Mouse (Mus musculus): Measurements from ENCODE around the gene Bbip1. TPM values are rescaled to one million over a fixed set of nuclear protein-coding genes. Genes with fewer than 3 reads are reported as not detected.
"Not testable (repeated sequence)": the region's sequence is repeated elsewhere in the genome, so short reads cannot be mapped to it uniquely, and the experiment has no call there.

Bbip1 gene
- total RNA-seq, 1 experiment from 2014 or later = 42.3 TPM

- no peak for ATAC-seq (replicated peaks; ENCODE audit: insufficient number of reproducible peaks, low FRiP score, low TSS enrichment, poor library complexity, severe bottlenecking)
These were observed 11.4 kb downstream of the Bbip1 start for GRCm38 (mm10) chr19:53933050-53933449.

- no peak for ATAC-seq (replicated peaks; ENCODE audit: insufficient number of reproducible peaks, low FRiP score, low TSS enrichment, poor library complexity, severe bottlenecking)
These were observed 15.2 kb downstream of the Bbip1 start for GRCm38 (mm10) chr19:53929218-53929617.

GRCm38 (mm10) chr19:53926705-53927104 lies 17.7 kb downstream of the Bbip1 start:
- ATAC-seq (replicated peaks; ENCODE audit: insufficient number of reproducible peaks, low FRiP score, low TSS enrichment, poor library complexity, severe bottlenecking) = no peak

GRCm38 (mm10) chr19:53925338-53925751 lies 19.1 kb downstream of the Bbip1 start:
- ATAC-seq (replicated peaks; ENCODE audit: insufficient number of reproducible peaks, low FRiP score, low TSS enrichment, poor library complexity, severe bottlenecking) = peak; percentile 50; the same call in 1 of the 2 replicates

- ATAC-seq (replicated peaks; ENCODE audit: insufficient number of reproducible peaks, low FRiP score, low TSS enrichment, poor library complexity, severe bottlenecking) = not testable (repeated sequence)
These were observed 22.4 kb downstream of the Bbip1 start for GRCm38 (mm10) chr19:53921996-53922395.

- no peak for ATAC-seq (replicated peaks; ENCODE audit: insufficient number of reproducible peaks, low FRiP score, low TSS enrichment, poor library complexity, severe bottlenecking)
These were observed 24.9 kb downstream of the Bbip1 start for GRCm38 (mm10) chr19:53919541-53919940.

- no peak for ATAC-seq (replicated peaks; ENCODE audit: insufficient number of reproducible peaks, low FRiP score, low TSS enrichment, poor library complexity, severe bottlenecking)
These were observed 29.5 kb downstream of the Bbip1 start for GRCm38 (mm10) chr19:53914950-53915349.

GRCm38 (mm10) chr19:53906703-53907070 lies 37.7 kb downstream of the Bbip1 start:
- ATAC-seq (replicated peaks; ENCODE audit: insufficient number of reproducible peaks, low FRiP score, low TSS enrichment, poor library complexity, severe bottlenecking) = not testable (repeated sequence)

GRCm38 (mm10) chr19:53906033-53906702 lies 38.3 kb downstream of the Bbip1 start:
- no peak for ATAC-seq (replicated peaks; ENCODE audit: insufficient number of reproducible peaks, low FRiP score, low TSS enrichment, poor library complexity, severe bottlenecking)

- no peak for ATAC-seq (replicated peaks; ENCODE audit: insufficient number of reproducible peaks, low FRiP score, low TSS enrichment, poor library complexity, severe bottlenecking)
These were observed 39.5 kb downstream of the Bbip1 start for GRCm38 (mm10) chr19:53904833-53905480.

- ATAC-seq (replicated peaks; ENCODE audit: insufficient number of reproducible peaks, low FRiP score, low TSS enrichment, poor library complexity, severe bottlenecking) = no peak
These were observed 40.7 kb downstream of the Bbip1 start for GRCm38 (mm10) chr19:53903507-53904321.

GRCm38 (mm10) chr19:53902739-53903487 lies 41.5 kb downstream of the Bbip1 start:
- peak; percentile 89 for ATAC-seq (replicated peaks; ENCODE audit: insufficient number of reproducible peaks, low FRiP score, low TSS enrichment, poor library complexity, severe bottlenecking)

- no peak for ATAC-seq (replicated peaks; ENCODE audit: insufficient number of reproducible peaks, low FRiP score, low TSS enrichment, poor library complexity, severe bottlenecking)
These were observed 42.3 kb downstream of the Bbip1 start for GRCm38 (mm10) chr19:53901931-53902738.

- ATAC-seq (replicated peaks; ENCODE audit: insufficient number of reproducible peaks, low FRiP score, low TSS enrichment, poor library complexity, severe bottlenecking) = peak; percentile 54; the same call in 1 of the 2 replicates
These were observed 44.4 kb downstream of the Bbip1 start for GRCm38 (mm10) chr19:53899941-53900610.

GRCm38 (mm10) chr19:53898970-53899900 lies 45.2 kb downstream of the Bbip1 start:
- ATAC-seq (replicated peaks; ENCODE audit: insufficient number of reproducible peaks, low FRiP score, low TSS enrichment, poor library complexity, severe bottlenecking) = no peak

- ATAC-seq (replicated peaks; ENCODE audit: insufficient number of reproducible peaks, low FRiP score, low TSS enrichment, poor library complexity, severe bottlenecking) = no peak
These were observed 45.9 kb downstream of the Bbip1 start for GRCm38 (mm10) chr19:53898498-53898897.

- ATAC-seq (replicated peaks; ENCODE audit: insufficient number of reproducible peaks, low FRiP score, low TSS enrichment, poor library complexity, severe bottlenecking) = no peak
These were observed 46.4 kb downstream of the Bbip1 start for GRCm38 (mm10) chr19:53898046-53898445.
